Mouse (Mus musculus): ENCODE results near the gene Tm2d1. TPM values are rescaled to one million over a fixed set of nuclear protein-coding genes. Genes with fewer than 3 reads are reported as not detected.

Tm2d1 gene
- polyA plus RNA-seq (2017; shearing (Covaris generic)), result 33.3 TPM

DNA sequence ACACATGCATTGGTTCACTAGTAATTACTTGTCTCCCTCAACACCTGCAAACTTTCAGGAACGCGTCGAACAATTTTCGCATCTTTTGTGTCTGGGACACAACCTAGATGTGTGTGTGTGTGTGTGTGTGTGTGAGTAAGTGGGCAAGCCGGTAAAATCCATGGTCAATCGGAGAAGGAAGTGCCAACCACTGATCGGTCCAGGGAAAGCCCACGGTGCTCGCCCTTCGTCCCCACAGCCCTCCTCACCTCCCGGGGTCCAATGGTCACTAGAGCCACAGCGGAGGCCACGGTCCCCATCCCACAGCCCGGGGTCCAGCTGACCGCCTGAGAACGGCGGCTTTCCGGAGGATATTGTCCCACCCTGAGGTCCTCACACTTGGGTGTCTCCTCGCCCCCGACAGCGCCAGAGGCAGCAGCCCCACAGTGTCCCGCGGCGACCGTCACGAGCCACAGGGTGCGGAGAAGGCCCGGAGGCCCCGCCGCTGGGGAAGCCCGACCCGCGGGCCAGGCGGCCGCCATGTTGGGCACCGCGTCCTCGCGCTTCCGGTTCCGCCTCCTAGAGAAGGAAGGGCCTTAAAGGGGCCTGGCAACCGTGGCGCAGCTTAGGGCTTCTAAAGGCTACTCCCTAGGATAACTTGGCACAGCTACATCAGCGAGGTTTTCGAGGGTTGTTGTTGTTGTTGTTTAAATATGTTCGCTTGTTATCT lies at the start of gene Tm2d1:
Tm2d1 (minus strand) TSS at position 591 of the 709 bp plus-strand sequence.

DNA sequence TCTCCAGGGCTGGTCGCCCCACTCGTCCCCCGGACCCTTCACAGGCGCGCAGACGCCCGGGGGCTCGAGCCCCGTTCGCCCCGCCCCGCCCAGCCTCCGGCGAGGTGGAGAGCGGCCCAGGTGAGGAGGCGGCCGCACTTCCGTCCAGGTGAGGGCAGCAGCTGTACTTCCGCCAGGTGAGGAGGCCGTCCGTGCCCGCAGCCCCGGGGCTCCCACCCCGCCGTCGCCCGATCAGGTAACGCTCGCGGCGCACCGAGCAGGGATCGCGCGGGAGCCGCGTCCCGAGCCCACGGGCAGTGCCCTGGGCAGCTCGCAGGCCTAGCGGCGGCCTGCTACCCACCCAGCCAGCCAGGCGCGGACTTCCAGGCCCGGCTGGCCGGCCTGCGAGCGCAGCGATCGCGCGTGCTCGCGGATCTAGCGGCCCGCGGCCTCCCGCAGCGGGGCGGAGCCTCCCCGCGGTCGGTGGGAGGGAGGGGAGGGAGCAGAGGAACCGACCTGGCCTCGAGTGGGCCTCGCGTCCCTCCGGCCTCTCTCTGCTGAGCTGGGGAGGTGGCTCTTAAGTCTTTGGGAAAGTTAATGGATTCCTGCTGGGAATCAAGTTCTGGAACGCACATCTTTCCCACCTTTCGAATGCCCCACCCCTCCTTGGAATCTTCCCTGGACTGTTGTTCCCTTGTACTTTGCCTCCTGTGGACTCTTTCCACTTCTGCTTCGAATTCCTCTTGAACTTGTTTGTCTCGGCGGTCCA lies 12.8 kb upstream of the Tm2d1 start, which contains the start of gene Patj:
Patj (plus strand) TSS at position 96 of the 748 bp plus-strand sequence.

Other genes starting within 250 kb of the Tm2d1 start
- gene Patj, start 12.5 kb upstream of the Tm2d1 start, polyA plus RNA-seq (2017; shearing (Covaris generic)), result 65.5 TPM

All from CD4-positive, CD25-positive, alpha-beta regulatory T cell, adult 9 weeks (primary cell).